In genomic region chr10:44636061-44636460, GRCm38 (mm10) we compare ENCODE assay signal across 15 mouse cellular contexts.
"Had no signal": no experiment of that assay in that cellular context is flagged by ENCODE, and none has a peak within 500 bp of the region (broad histone marks: within the 10 kb centered on the region; RNA-seq: fewer than 3 reads in every experiment).

No protein-coding gene starts in this region.

- H3K9ac ChIP-seq: limb, embryonic 12.5 days; liver, embryonic 14.5 days; neural tube, embryonic 15.5 days; stomach, embryonic 15.5 days had no signal

- H3K4me3 ChIP-seq: layer of hippocampus, adult 2 months; limb, embryonic 12.5 days; midbrain, embryonic 10.5 days; myocyte; neural tube, embryonic 15.5 days; stomach, embryonic 15.5 days had no signal

- H3K27ac ChIP-seq: kidney, postnatal 0 days; layer of hippocampus, adult 2 months; limb, embryonic 12.5 days; liver, embryonic 14.5 days; midbrain, embryonic 10.5 days; neural tube, embryonic 15.5 days; stomach, embryonic 15.5 days had no signal

- H3K4me1 ChIP-seq: limb, embryonic 12.5 days; midbrain, embryonic 10.5 days; neural tube, embryonic 15.5 days; stomach, embryonic 15.5 days had no signal

- H3K36me3 ChIP-seq: limb, embryonic 12.5 days; midbrain, embryonic 10.5 days; neural tube, embryonic 15.5 days; stomach, embryonic 15.5 days had no signal

- H3K27me3 ChIP-seq: limb, embryonic 12.5 days; neural tube, embryonic 15.5 days; stomach, embryonic 15.5 days had no signal

- ATAC-seq: intestine, postnatal 0 days had no signal

- DNase-seq: kidney, adult 8-10 months; kidney, postnatal 4 days; lung, adult 2 months; lung, postnatal 14 days; midbrain, embryonic 14.5 days; thymus, postnatal 36 days had no signal

- H3K9me3 ChIP-seq: limb, embryonic 12.5 days; midbrain, embryonic 10.5 days; neural tube, embryonic 15.5 days; stomach, embryonic 15.5 days had no signal

- H3K4me2 ChIP-seq: limb, embryonic 12.5 days; neural tube, embryonic 15.5 days; stomach, embryonic 15.5 days had no signal
